Mouse (Mus musculus) heart, adult 2 months (tissue): ENCODE measurements around the gene Prkag3.

Experiments used
- CTCF ChIP-seq: fragments of 200-600 bp; IDR thresholded peaks from 2 replicates; pipeline ENCODE4 v1.8.1; 2022; ENCODE audit warnings: antibody characterized with exemption, mild to moderate bottlenecking, moderate library complexity
- EP300 ChIP-seq: fragments of 200-500 bp; IDR thresholded peaks from 2 replicates; pipeline ENCODE4 v1.6.1; 2011; ENCODE audit warnings: low read depth, low read length, control low read depth; ENCODE audit not compliant: insufficient read depth
- POLR2A ChIP-seq: fragments of 200-500 bp; IDR thresholded peaks from 2 replicates; pipeline ENCODE4 v1.6.1; 2011; ENCODE audit warnings: mild to moderate bottlenecking, low read depth, low read length, control low read depth; ENCODE audit not compliant: insufficient read depth

- TF ChIP-seq CTCF (no peak), POLR2A (no peak), EP300 (no peak)
These were observed 33.0 kb upstream of the Prkag3 start for GRCm38 (mm10) chr1:74782045-74782444.
